Mouse (Mus musculus) small intestine, adult 2 months (tissue): ENCODE measurements at regions not wholly inside any gene's neighbourhood (a gene's known extent, or its start where the extent isn't known, plus 50 kb on each side); places are given as distances from the start of the nearest gene placed in this dataset.

Experiments
- CTCF ChIP-seq: fragments of 200-500 bp; IDR thresholded peaks from 2 replicates; pipeline ENCODE4 v1.5.1; 2012; ENCODE audit warnings: low read depth, mild to moderate bottlenecking, control low read depth, inconsistent platforms, low read length, moderate library complexity, mixed read lengths; ENCODE audit not compliant: insufficient replicate concordance, insufficient read length; ENCODE audit errors: extremely low read depth
- POLR2A ChIP-seq: fragments of 200-500 bp; IDR thresholded peaks from 2 replicates; pipeline ENCODE4 v1.6.1; 2012; ENCODE audit warnings: low read depth, mild to moderate bottlenecking, control low read depth, inconsistent platforms, low read length, moderate library complexity

- TF ChIP-seq CTCF (no peak), POLR2A (no peak)
Measured at GRCm38 (mm10) chr8:92224929-92225328, 132.5 kb upstream of the Irx5 start.
